Mouse (Mus musculus): ENCODE measurements around the gene Gab2. TPM values are rescaled to one million over a fixed set of nuclear protein-coding genes. Genes with fewer than 3 reads are reported as not detected.

Gab2 gene
- total RNA-seq, 4 experiments from 2014 or later = 14.2 to 17.6 (median 16.2) TPM

GRCm38 (mm10) chr7:97344655-97345054 lies 263.3 kb downstream of the Gab2 start:
- DNase-seq (ENCODE audit: low spot score) = no peak

- peak; percentile 47 for DNase-seq (ENCODE audit: low spot score)
Measured at GRCm38 (mm10) chr7:97345229-97345871, 264.0 kb downstream of the Gab2 start.

- no peak for DNase-seq (ENCODE audit: low spot score)
Measured at GRCm38 (mm10) chr7:97346111-97346821, 264.9 kb downstream of the Gab2 start.

- DNase-seq (ENCODE audit: low spot score) = no peak
Measured at GRCm38 (mm10) chr7:97346822-97347166, 265.4 kb downstream of the Gab2 start.

- no peak for DNase-seq (ENCODE audit: low spot score)
Measured at GRCm38 (mm10) chr7:97347464-97347863, 266.1 kb downstream of the Gab2 start.

GRCm38 (mm10) chr7:97348318-97348717 lies 266.9 kb downstream of the Gab2 start:
- DNase-seq (ENCODE audit: low spot score) = no peak

- DNase-seq (ENCODE audit: low spot score) = no peak
Measured at GRCm38 (mm10) chr7:97348836-97349235, 267.4 kb downstream of the Gab2 start.

- DNase-seq (ENCODE audit: low spot score) = no peak
Measured at GRCm38 (mm10) chr7:97349438-97349837, 268.1 kb downstream of the Gab2 start.

- DNase-seq (ENCODE audit: low spot score) = no peak
Measured at GRCm38 (mm10) chr7:97350891-97351290, 269.5 kb downstream of the Gab2 start.

GRCm38 (mm10) chr7:97351792-97352513 lies 270.6 kb downstream of the Gab2 start:
- no peak for DNase-seq (ENCODE audit: low spot score)

- DNase-seq (ENCODE audit: low spot score) = no peak
Measured at GRCm38 (mm10) chr7:97353356-97353755, 272.0 kb downstream of the Gab2 start.

GRCm38 (mm10) chr7:97355068-97355841 lies 273.9 kb downstream of the Gab2 start:
- peak; percentile 55 for DNase-seq (ENCODE audit: low spot score)

- DNase-seq (ENCODE audit: low spot score) = no peak
Measured at GRCm38 (mm10) chr7:97356253-97356652, 274.9 kb downstream of the Gab2 start.

- peak; percentile 63 for DNase-seq (ENCODE audit: low spot score)
Measured at GRCm38 (mm10) chr7:97356875-97357276, 275.5 kb downstream of the Gab2 start.

GRCm38 (mm10) chr7:97357840-97358239 lies 276.5 kb downstream of the Gab2 start:
- no peak for DNase-seq (ENCODE audit: low spot score)

- DNase-seq (ENCODE audit: low spot score) = no peak
Measured at GRCm38 (mm10) chr7:97358347-97358746, 277.0 kb downstream of the Gab2 start.

Other genes with a start within 250 kb of the Gab2 start
- 10 to 100 TPM; 16.9 to 24.1 (median 19.8) TPM for gene Nars2, start 130.1 kb upstream of the Gab2 start, total RNA-seq (2022)